Mouse (Mus musculus) megakaryocyte, embryonic 14.5 days (primary cell): ENCODE measurements around the gene Slc35f6. TPM values are rescaled to one million over a fixed set of nuclear protein-coding genes. Genes with fewer than 3 reads are reported as not detected.

Experiments used
- H3K27me3 ChIP-seq: replicated peaks from 2 replicates; pipeline ENCODE3; 2012; ENCODE audit warnings: inconsistent platforms
- H3K36me3 ChIP-seq: replicated peaks from 2 replicates; pipeline ENCODE3; 2012; ENCODE audit warnings: low read length, inconsistent platforms, mixed read lengths
- H3K4me1 ChIP-seq: 2 replicates; pipeline ENCODE4 v1.6.1; 2012; ENCODE audit warnings: inconsistent platforms
- H3K4me3 ChIP-seq: replicated peaks from 2 replicates; pipeline ENCODE3; 2012; ENCODE audit warnings: moderate library complexity, mild to moderate bottlenecking, inconsistent platforms
- H3K9me3 ChIP-seq: 2 replicates; pipeline ENCODE4 v1.6.1; 2012; ENCODE audit warnings: inconsistent platforms
- FLI1 ChIP-seq: IDR thresholded peaks from 2 replicates; pipeline ENCODE4 v1.6.1; 2012; ENCODE audit warnings: low read length, inconsistent platforms, mixed read lengths
- GATA1 ChIP-seq: IDR thresholded peaks from 3 replicates; pipeline ENCODE4 v1.6.1; 2012; ENCODE audit warnings: mixed read lengths, low read length, inconsistent platforms, borderline replicate concordance
- polyA plus RNA-seq: library from polyadenylated mRNA; stranded (reverse); fragments of >175 nt; gene quantifications from 2 replicates; pipeline ENCODE4 v1.2.3, GENCODE M21; 2012; ENCODE audit warnings: low replicate concordance; ENCODE audit not compliant: insufficient read depth

Gene Slc35f6
- polyA plus RNA-seq, 1 experiment, result 13.4 TPM

- Histone ChIP-seq H3K27me3 (peaks cover 66% of the 10 kb centered on the region), H3K4me1 (no peaks in the 10 kb centered on the region), H3K9me3 (no peaks in the 10 kb centered on the region), H3K4me3 (no peak overlapping the region), H3K36me3 (no peaks in the 10 kb centered on the region)
- TF ChIP-seq FLI1, result no peak
- TF ChIP-seq GATA1, result no peak
Measured at GRCm38 (mm10) chr5:30611689-30612088, 36.0 kb upstream of the Slc35f6 start.

GRCm38 (mm10) chr5:30612575-30612974, 35.2 kb upstream of the Slc35f6 start:
- TF ChIP-seq GATA1, result no peak
- TF ChIP-seq FLI1, result no peak
- H3K27me3 ChIP-seq, result peaks cover 65% of the 10 kb centered on the region
- H3K36me3 ChIP-seq, result no peaks in the 10 kb centered on the region
- no peak overlapping the region for H3K4me3 ChIP-seq
- H3K4me1 ChIP-seq, result no peaks in the 10 kb centered on the region
- H3K9me3 ChIP-seq, result no peaks in the 10 kb centered on the region

GRCm38 (mm10) chr5:30613242-30613641, 34.5 kb upstream of the Slc35f6 start:
- H3K36me3 ChIP-seq, result no peaks in the 10 kb centered on the region
- no peak overlapping the region for H3K4me3 ChIP-seq
- H3K27me3 ChIP-seq, result peaks cover 66% of the 10 kb centered on the region
- H3K4me1 ChIP-seq, result no peaks in the 10 kb centered on the region
- no peaks in the 10 kb centered on the region for H3K9me3 ChIP-seq
- no peak for TF ChIP-seq FLI1
- TF ChIP-seq GATA1, result no peak

GRCm38 (mm10) chr5:30614221-30614620, 33.5 kb upstream of the Slc35f6 start:
- Histone ChIP-seq H3K36me3 (no peaks in the 10 kb centered on the region), H3K9me3 (no peaks in the 10 kb centered on the region), H3K27me3 (peaks cover 66% of the 10 kb centered on the region), H3K4me3 (no peak overlapping the region), H3K4me1 (no peaks in the 10 kb centered on the region)
- TF ChIP-seq GATA1 (no peak), FLI1 (no peak)

- TF ChIP-seq FLI1 (no peak), GATA1 (no peak)
- no peaks in the 10 kb centered on the region for H3K36me3 ChIP-seq
- no peaks in the 10 kb centered on the region; the same call in 1 of the 2 replicates for H3K4me1 ChIP-seq
- no peak overlapping the region for H3K4me3 ChIP-seq
- H3K9me3 ChIP-seq, result no peaks in the 10 kb centered on the region
- peaks cover 64% of the 10 kb centered on the region for H3K27me3 ChIP-seq
Measured at GRCm38 (mm10) chr5:30615416-30615815, 32.3 kb upstream of the Slc35f6 start.

GRCm38 (mm10) chr5:30615819-30616218, 31.9 kb upstream of the Slc35f6 start:
- no peak for TF ChIP-seq FLI1
- no peak for TF ChIP-seq GATA1

GRCm38 (mm10) chr5:30616644-30617043, 31.1 kb upstream of the Slc35f6 start:
- no peak for TF ChIP-seq FLI1
- Histone ChIP-seq H3K36me3 (no peaks in the 10 kb centered on the region), H3K4me1 (peaks cover 2% of the 10 kb centered on the region; the same call in 1 of the 2 replicates), H3K9me3 (no peaks in the 10 kb centered on the region; the same call in 1 of the 2 replicates), H3K4me3 (no peak overlapping the region), H3K27me3 (peaks cover 71% of the 10 kb centered on the region)

More at GRCm38 (mm10) chr5:30615819-30616218, 31.9 kb upstream of the Slc35f6 start:
- Histone ChIP-seq H3K4me1 (peaks cover 2% of the 10 kb centered on the region; the same call in 1 of the 2 replicates), H3K36me3 (no peaks in the 10 kb centered on the region), H3K27me3 (peaks cover 68% of the 10 kb centered on the region), H3K9me3 (no peaks in the 10 kb centered on the region), H3K4me3 (no peak overlapping the region)

- Histone ChIP-seq H3K36me3 (no peaks in the 10 kb centered on the region), H3K4me1 (peaks cover 9% of the 10 kb centered on the region), H3K9me3 (peaks cover 6% of the 10 kb centered on the region; the same call in 1 of the 2 replicates), H3K27me3 (peaks cover 74% of the 10 kb centered on the region), H3K4me3 (no peak overlapping the region)
- no peak for TF ChIP-seq FLI1
- TF ChIP-seq GATA1, result no peak
Measured at GRCm38 (mm10) chr5:30617357-30617756, 30.4 kb upstream of the Slc35f6 start.

- Histone ChIP-seq H3K4me3 (no peak overlapping the region), H3K9me3 (peaks cover 6% of the 10 kb centered on the region; the same call in 1 of the 2 replicates), H3K36me3 (no peaks in the 10 kb centered on the region), H3K4me1 (peaks cover 14% of the 10 kb centered on the region), H3K27me3 (peaks cover 79% of the 10 kb centered on the region)
- TF ChIP-seq FLI1 (no peak), GATA1 (no peak)
Measured at GRCm38 (mm10) chr5:30617851-30618250, 29.9 kb upstream of the Slc35f6 start.

GRCm38 (mm10) chr5:30618376-30619003, 29.2 kb upstream of the Slc35f6 start:
- peaks cover 84% of the 10 kb centered on the region for H3K27me3 ChIP-seq
- no peak for TF ChIP-seq FLI1
- no peak for TF ChIP-seq GATA1
- no peak overlapping the region for H3K4me3 ChIP-seq
- H3K36me3 ChIP-seq, result no peaks in the 10 kb centered on the region
- H3K4me1 ChIP-seq, result peaks cover 15% of the 10 kb centered on the region
- peaks cover 6% of the 10 kb centered on the region; the same call in 1 of the 2 replicates for H3K9me3 ChIP-seq
